Mouse (Mus musculus): ENCODE measurements around the gene Mfn1.

The Mfn1 gene

DNA sequence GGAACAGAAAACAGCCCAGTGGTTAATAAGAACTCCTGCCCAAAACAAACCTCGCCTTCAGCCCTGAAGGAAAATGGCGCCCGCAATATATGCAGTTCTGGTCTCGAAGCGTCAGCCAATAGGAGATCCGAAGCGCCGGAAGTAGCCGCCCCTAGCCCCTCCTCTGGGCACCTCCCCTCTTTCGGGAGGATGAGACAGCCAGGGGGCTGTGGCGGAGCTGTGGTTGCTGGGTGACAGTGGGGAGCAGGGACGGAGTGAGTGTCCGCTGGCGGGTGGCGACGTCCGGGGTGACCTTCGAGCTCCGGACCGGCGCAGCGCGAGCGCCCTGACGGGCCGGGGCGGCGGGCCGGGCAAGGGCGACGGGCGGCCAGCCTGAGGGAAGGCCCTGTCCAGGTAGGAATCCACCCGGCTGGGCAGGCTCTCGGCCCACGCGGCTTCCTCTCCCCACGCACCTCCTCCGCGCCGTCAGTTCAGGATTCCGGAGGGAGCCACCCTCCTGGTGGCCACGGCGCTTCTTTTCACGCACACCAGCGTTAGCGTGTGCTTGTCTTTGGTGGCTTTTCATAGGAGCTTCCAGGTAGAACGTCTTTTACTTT, at the start of gene Mfn1:
Gene Mfn1, plus strand, starts transcription at position 163 of the 596 bp plus-strand sequence.
- DNase-seq (ENCODE audit: low spot score in 2 of 2) = peak; percentile 95 to 97

DNA sequence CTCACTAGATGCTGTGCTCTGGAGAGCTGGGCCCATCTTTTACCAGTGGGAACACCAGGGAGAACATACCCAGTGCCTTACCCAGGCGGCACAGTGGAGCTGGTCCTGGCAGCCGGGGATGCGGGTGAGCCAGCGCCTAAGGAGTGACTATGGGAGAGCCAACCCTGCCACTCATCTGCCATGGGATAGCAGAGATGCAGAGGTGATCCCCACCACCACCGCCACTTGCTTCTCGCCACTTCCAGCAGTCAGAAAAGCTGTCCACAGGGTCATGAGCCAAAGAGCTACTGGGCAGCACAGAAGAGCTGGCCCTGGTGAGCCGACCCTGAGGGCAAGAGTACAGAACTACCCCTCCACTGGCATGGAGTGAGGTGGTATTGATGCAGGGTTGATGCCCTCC, 49.3 kb upstream of the Mfn1 start:
- DNase-seq (ENCODE audit: low spot score in 2 of 2) = no peak

DNA sequence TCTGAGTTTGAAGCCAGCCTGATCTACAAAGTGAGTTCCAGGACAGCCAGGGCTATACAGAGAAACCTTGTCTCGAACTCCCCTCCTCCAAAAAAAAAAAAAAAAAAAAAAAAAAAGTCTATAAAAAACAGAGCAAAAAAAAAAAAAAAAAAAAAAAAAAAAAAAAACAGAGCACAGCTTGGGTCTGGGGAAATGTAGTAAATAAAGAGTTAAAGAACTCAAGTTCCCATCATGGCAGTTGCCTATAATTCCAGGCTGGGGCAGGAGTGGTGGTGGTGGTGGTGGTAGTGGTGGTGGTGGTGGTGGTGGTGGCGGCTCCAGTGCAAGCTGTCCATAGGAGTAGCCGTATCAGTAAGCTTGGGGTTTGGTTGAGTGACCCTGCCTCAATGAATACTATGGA, 46.2 kb upstream of the Mfn1 start:
- DNase-seq (ENCODE audit: low spot score in 2 of 2) = no peak

DNA sequence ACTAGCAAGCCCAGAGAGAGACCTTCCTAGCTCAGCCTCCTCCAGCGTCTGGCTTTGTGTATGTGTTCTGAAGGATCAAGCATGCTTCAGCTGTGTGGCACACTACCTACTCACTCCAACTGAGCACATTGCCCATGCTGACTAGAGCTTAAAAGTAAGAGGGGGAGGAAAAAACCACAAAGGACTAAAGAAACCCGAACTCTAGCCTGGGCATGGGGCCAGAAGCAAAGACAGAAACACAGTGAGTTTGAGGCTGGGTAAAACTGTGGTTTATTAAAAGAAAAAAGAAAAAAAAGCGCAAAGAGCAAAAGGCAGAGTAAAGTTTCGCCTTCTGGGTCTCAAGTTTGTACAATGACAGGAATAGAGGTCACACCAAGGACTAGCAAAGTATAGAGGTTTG, 42.7 kb upstream of the Mfn1 start:
- no peak for DNase-seq (ENCODE audit: low spot score in 2 of 2)

DNA sequence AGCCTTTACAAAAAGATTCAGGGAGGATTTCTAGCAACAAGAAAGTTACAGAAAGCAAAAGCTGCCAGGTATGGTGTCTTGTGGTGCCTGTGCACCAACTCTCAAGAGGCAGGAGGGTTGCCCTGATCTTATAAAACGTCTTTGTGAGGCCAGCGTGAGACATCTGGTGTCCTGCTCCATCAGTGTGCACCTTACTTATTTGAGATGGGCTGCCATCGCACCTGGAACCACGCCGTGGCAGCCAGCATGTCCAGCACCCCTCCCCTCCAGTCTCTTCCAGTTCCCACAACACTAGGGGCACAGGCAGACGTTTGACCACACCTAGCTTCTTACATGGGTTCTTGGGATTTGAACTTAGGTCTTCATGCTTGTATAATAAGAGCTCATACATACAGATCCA, 41.1 kb upstream of the Mfn1 start:
- DNase-seq (ENCODE audit: low spot score in 2 of 2) = no peak

DNA sequence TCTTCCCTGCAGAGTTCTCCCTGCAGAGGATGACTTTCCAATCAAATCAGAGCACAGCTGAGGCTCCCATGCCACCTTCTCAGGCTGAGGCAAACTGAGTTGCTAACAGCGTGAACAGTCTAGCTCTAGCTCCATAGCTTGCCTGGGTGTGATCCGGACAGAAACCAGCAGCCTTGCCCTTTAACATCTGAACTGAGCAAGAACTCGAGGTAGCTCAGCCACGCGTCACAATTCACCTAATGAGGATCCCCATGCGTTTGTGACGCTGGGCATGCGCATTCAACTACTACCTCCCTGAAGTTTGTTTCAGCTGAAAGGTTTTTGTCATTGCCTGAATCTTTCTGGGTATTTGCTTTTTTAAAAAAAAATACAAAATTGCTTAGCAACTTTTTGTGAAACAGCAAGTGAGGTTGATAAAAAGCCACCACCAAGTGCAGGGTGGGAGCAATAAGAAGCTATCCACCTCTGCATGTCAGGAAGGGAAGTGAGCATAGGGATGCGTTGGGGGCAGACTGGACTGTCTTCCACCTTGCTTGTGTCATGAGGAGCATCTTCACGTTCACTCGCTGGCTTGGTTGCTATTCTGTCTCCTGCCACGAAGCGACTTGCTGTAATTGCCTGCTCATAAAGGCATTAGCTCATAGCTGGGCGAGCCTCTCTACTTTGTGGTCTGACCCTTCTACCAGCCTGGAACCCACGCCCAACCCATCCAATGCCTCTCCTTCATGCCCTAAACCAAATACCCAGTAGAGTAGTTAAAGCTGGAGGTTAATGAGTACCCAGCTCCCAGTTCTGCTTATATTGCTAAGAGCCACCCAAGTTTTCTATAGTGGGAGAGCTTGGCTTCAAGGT, 39.0 kb upstream of the Mfn1 start:
- DNase-seq (ENCODE audit: low spot score in 2 of 2) = no peak

DNA sequence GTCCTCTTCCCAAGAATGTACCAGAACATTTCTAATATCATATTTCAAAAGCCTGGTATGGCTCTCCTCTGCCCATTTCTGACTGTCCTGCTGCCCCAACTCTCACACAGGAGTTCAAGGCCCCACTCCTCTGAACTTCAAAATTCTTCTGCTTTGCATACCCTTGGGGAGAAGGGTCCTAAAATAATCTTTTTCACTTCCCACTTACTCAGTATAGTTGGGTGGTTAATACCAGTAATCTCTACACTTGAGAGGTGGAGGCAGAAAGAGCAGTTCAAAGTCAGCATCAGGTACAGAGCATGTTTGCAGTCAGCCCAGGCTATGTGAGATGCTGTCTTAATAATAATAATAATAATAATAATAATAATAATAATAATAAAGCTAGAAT, 38.3 kb upstream of the Mfn1 start:
- DNase-seq (ENCODE audit: low spot score in 2 of 2) = no peak

DNA sequence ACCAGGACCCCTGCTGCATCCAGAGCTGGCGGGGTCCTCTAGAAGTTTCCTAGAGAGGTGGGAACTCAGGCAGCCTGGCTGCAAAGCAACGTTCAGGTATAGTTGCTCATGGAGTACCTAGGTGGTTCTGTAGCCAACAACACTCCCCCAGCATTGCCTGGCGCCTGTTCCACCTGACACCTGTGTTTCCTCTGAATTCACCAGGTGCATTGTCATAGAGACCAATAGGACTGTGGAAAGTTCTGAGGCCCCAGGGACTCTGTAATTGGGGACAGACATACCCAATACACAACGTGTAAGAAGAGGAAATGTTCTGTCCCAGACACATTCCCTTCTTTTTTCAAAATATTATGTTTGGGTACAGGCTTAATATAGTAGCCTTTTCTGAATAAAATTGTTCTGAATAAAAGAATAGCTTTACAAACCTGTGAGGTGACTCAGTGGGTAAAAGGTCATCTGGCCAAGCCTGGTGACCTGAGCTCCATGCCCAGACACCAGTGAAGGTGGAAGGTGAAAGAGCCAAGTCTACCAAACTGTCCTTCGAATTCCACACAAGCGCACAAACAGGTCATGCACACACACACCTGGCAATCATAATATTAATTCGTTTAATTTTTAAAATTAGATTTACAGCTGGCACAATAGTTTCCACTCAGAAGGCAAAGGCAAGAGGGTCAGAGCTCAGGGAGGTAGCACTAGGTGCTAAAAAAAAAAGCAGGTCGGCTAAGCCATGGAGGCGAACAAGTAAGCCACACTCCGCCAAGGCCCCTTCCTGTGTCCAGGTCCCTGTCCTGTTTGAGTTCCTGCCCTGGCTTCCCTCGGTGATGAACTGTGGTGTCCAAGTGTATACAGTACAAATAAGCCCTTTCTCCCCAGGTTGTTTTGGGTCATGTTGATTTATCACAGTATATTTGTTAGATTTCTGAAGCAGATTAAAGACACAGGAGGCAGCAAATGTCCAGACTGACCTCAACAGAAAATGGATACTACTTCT, 36.9 kb upstream of the Mfn1 start, which contains the start of gene Kcnmb3:
Gene Kcnmb3, minus strand, starts transcription at position 135 of the 994 bp plus-strand sequence.
- no peak for DNase-seq (ENCODE audit: low spot score in 2 of 2)

DNA sequence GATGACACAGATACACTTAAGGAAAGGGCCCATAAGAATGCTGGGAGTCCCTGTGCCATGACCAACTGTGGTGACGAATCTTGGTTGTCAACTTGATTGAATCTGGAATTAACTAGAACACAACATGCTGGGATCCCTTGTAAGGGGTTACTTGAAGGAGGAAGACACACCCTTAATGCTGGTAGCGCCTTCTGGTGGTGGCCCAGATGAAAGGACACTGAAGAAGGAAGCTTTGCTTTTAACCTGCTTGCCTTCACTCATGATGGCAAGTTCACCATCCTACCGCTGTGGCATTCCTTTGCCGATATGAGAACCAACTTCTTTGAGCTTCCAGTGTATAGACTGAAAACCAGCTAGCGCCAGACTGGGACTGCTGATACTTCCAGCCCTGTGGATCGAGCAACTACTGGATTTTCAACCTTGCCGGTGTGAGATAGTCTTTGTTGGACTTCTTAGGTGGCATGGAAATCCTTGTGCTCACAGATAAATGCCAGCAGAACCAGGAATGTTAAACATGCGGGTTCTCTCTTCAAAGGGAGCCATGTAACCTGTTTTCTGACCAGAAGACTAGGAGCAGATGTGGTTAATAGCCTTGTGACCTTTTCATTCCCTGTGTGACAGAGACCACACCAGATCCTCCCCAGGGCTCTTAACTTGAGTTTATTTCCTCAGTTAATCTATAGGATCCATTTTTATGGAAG, 34.7 kb upstream of the Mfn1 start:
- DNase-seq (ENCODE audit: low spot score in 2 of 2) = no peak

DNA sequence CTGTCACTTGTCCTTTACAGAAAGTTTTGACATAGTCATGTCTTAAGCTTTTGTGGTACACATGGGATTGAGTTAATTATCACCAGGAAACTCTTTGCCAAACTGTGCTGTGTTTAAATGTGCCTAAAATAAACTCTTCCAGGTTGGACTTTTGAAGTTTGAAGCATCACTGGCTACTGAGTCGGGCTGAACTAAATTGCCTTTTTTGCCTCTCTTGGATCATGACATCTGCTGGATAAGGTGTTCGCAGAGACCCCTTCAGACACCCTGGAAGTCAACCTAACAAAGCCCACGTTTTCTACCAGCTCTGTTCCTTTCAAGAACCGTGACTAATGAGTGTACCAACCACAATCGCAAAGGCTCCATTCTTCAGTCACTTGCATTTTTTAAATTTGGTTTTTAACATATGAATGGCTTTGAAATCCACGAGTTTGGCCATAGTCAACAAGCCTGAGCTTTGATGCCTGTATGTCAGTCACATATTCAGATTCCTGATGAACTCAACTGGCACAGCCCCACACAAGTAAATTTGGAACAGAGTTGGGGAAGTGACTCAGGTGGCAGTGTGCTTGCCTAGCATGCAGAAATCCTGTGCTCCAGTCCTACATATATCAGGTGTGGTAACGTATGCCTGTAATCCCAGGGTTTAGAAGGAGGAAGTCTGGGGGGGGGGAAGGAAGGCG, 34.0 kb upstream of the Mfn1 start:
- no peak for DNase-seq (ENCODE audit: low spot score in 2 of 2)

DNA sequence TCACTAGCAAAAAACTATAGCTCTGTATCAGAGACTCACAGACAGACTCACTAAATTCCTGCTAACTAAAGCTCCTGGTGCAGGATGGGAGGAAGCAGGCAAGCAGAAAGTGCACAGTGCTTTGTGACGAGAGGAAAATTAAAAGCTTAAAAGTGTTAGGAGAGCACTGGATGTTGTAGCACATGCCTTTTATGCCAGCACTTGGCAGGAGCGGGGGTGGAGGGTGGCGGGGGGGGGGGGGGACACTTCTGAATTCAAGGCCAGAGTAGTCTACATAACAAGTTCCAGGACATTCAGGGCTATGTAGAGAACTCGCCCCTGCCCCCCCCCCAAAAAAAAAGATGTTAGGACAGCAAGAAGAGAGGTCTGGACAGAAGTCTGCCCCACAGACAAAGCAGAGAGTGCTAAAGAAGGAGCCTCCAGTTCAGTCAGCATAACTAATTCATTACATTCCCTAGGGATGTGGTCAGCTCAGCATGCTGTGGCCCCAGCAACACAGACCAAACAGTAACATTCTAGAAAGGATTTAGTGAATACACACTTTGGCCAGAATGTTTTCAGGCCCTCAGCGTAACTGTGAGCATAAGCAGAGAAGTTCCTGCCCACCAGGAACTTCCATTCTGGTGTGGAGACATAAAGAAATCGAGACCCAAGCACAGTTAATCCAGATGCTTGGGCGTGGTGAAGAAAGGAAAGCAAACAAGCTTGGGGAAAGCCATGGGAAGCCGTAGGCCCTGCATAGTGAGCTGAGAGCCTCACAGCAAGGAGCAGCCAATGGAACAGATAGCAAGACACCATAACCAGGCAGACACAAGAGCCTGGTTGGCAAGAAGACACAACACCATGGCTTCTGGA, 33.2 kb upstream of the Mfn1 start:
- no peak for DNase-seq (ENCODE audit: low spot score in 2 of 2)

DNA sequence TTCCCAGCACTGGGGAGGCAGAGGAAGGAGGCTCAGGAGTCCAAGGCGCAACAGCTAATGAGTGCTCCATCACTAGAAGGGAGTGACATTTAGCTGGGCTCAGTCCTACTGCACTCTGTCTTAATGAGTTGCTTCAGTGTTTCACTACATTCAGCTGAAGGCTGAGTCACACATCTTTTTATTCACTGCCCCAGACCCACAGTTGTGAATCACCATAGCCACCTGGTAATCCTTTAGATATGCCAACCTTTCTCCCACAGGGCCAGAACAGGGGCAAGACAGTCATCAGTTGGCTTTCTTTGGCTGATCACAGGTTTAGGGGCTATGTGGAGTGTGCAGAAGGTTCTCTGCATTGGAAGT, 32.6 kb upstream of the Mfn1 start:
- no peak for DNase-seq (ENCODE audit: low spot score in 2 of 2)

DNA sequence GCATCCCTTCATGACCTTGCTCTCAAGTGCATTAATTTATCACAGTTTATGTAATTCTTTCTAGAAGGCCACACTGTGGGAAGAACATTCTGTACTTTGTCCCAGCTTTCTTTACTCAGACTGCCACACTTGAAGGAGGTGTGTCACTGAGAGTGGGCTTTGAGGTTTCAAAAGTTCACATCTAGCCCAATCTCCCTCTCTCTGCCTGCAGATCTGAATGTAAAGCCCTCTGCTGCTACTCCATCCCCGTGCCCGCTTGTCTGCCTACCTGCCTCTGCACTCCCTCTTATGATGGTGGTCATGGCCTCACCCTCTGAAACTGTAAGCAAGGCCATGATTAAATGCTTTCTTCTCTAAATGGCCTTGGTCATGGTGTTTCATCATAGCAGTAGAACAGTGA, 28.9 kb upstream of the Mfn1 start:
- no peak for DNase-seq (ENCODE audit: low spot score in 2 of 2)

DNA sequence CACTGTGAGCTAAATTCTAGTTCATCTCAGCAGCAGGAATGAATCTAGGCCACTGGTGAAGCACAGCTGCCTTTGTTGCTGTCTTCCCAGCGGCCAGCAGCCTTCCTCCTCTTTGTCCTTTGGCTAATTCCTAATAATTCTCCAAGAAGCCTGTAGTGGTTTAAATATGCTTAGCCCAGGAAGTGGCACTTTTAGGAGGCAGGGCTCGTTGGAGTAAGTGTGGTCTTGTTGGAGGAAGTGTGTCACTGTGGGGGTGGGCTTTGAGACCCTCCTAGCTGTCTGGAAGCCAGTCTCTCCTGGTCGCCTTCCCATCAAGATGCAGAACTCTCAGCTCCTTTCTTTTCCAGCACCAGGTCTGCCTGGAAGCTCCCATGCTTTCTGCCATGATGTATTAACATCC, 23.4 kb upstream of the Mfn1 start:
- no peak for DNase-seq (ENCODE audit: low spot score in 2 of 2)

DNA sequence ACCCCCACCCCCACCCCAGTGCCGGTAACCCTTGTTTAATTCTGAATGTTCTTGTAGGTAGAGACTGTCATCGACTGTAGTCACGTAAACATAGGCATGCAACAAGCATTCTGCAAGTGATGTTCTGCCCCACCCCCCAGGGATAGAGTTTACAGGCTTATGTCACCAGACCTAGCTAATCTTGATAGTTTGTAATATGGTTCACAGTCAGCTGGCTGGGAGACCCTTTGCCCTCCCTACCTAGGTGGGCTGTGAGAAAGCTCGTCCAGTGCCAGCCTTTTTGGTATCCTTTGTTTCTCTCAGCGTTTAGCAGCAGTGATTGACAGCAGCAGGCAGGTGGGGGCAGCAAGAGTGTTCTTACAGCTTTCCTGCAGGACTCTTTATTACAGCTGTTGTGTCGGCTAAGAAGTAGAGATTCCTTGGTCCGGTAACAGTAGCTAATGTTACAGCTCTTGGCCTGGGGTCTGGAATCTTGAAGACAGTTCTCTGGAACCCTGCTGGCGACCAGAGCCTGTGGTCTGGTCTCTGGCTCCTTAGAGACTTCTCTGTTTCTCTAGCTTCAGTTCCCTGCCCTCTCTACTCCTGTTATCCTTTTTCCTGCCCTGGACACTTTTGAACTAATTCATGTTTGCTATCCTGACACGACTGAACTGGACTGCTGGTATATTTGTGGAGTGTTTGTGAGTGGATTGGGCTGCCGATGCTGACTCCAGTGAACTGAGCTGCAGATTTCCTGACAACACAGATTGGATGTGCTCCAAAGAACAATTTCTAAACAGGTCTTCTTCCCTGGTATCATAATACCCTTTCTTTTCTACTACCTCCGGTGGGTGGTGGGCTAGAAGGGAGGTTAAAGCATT, 22.7 kb upstream of the Mfn1 start:
- DNase-seq (ENCODE audit: low spot score in 2 of 2) = no peak

DNA sequence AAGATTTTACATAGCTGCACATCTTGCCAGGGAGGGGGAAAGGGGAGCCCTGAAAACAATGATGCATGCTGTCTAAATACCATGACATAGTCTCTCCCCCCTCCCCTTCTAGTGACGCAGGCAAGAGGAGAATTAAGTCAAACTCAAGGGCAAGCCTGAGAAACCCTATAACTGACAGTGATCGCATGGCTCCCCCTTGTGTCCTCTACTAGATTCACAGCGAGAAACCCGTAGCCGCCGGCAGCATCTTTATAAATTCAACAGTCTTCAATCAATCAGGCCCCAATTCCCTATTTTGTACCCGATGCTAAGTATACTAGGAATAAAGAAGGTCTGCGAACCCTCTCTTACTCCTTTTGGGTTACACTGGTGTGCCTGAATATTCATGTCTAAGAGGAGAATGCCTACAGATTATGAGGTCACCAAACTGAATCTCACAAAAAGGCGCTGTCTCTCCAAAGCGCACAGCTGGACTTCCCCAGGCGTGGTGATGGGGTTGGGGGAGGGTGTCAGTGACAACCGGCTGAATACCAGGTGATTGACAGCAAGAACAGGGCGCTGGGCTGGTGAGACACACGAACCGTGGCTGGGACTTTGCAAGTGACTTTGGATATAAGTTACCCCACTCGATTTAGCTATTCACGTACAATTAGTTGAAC, 20.5 kb upstream of the Mfn1 start:
- DNase-seq (ENCODE audit: low spot score in 2 of 2) = peak; percentile 80 to 83

DNA sequence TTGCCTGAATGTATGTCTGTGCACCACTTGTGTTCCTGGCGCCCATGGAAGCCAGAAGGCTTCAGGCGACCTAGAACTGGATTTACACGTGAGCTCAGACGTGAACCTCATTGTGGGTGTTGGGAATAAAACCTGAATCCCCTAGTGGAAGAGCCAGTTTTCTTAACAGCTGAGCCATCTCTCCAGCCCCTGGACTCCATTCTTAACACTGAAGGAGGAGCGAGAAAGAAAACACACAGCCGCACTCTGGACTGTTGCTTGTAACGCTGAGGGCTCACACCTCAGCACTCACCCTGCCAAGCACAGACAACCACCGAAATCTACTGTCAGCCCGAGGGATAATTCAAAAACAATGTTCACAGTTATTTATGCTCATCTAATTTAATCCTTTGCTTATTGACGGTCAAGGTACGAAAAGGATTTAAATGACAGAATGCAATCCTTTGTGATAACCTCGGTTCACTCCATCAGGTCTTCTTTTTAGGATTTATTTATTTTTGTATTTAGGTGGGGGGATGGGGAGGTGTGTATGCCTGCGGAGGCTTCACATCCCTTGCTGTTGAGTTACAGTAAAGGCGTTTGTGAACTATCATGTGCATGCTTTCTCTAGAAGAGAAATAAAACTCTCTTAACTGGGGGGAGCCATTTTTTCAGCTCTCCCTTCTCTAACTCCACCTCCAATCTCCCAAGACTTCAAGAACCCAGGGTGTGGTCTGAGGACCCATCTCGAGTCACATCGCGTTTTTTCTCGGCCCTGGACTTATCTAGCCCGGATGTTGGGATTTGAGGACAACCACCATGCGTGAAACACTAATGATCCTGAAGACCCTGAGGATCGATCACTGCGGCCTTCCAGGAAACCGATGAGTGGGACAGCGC, 19.5 kb upstream of the Mfn1 start, which contains the start of gene Zfp639:
Gene Zfp639, plus strand, starts transcription at position 764 of the 879 bp plus-strand sequence.
- DNase-seq (ENCODE audit: low spot score in 2 of 2) = no peak

All from right cerebral cortex, postnatal 10 days (tissue).